Mouse (Mus musculus): ENCODE results near the gene Ube2v1.

GRCm38 (mm10) chr2:167597492-167598186 lies 34.3 kb downstream of the Ube2v1 start:
- TF ChIP-seq MAFK (IDR thresholded peaks at IDR 0.05; ENCODE audit: insufficient read depth, low read depth, low read length), result no peak
- TF ChIP-seq HCFC1 (IDR thresholded peaks at IDR 0.05; ENCODE audit: borderline replicate concordance, insufficient read depth, low read length), result no peak
- no peak for TF ChIP-seq CHD2 (IDR thresholded peaks at IDR 0.05; ENCODE audit: low read depth, low read length)
- no peak for TF ChIP-seq ZNF384 (IDR thresholded peaks at IDR 0.05; ENCODE audit: low read depth, low read length)
- TF ChIP-seq ZC3H11A (IDR thresholded peaks at IDR 0.05; ENCODE audit: borderline replicate concordance, low read depth, low read length), result no peak
